25 mouse cellular contexts compared by ENCODE assay signal in the genomic region with DNA sequence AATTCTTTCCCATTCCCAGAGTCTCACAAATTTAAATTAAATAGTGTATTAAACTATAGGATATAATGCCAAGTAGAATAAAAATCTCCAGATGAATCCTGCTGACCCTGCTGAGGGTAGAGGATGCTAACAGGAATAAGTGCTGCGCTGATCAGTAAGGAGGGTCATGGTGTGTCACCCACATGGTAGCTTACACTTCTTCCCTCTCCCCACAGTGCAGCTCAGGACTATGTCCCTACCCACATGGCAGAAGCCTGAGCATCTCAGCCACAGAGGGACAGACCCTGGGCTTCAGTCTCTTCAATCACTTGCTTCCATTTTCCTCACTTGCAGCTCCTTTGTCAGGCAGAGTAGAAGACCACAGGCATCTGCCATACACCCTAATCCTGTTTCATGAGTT. TPM values are rescaled to one million over a fixed set of nuclear protein-coding genes. Genes with fewer than 3 reads are reported as not detected.
DNase-seq lines count a peak whose midpoint lies in the region; ATAC-seq and TF ChIP-seq lines count a peak whose summit lies in the region.
"Had no signal": no experiment of that assay in that cellular context is flagged by ENCODE, and none has a peak within 500 bp of the region (broad histone marks: within the 10 kb centered on the region; RNA-seq: fewer than 3 reads in every experiment).

No protein-coding gene starts in this region.

- no peak overlapping the region for H3K27ac ChIP-seq in forebrain, postnatal 0 days (ENCODE audit: low read depth, low read length)
- no peak overlapping the region for H3K27ac ChIP-seq in forebrain, embryonic 10.5 days
- H3K27ac ChIP-seq in intestine, embryonic 14.5 days (ENCODE audit: low read depth): no peak overlapping the region
- H3K27ac ChIP-seq in intestine, embryonic 16.5 days (ENCODE audit: low read length): no peak overlapping the region
- H3K27ac ChIP-seq in midbrain, embryonic 11.5 days (ENCODE audit: low read depth, low read length): no peak overlapping the region
- H3K27ac ChIP-seq in midbrain, postnatal 0 days (ENCODE audit: low read depth, low read length): no peak overlapping the region
- H3K27ac ChIP-seq: embryonic facial prominence, embryonic 10.5 days; embryonic facial prominence, embryonic 15.5 days; midbrain, embryonic 12.5 days; neural tube, embryonic 12.5 days had no signal

- no peak for DNase-seq in forebrain, postnatal 0 days
- no peak for DNase-seq in forebrain, embryonic 10.5 days (ENCODE audit: extremely low spot score, low spot score)
- no peak for DNase-seq in intestine, embryonic 14.5 days (ENCODE audit: low spot score)
- no peak for DNase-seq in midbrain, embryonic 11.5 days (ENCODE audit: low spot score, missing footprints)
- DNase-seq in midbrain, postnatal 0 days (ENCODE audit: low spot score): no peak
- DNase-seq: adrenal gland, postnatal 10 days; cerebellum, adult 8-10 months; cerebellum, postnatal 25 days; gastrocnemius, postnatal 14 days; heart, adult 18-20 months; heart, postnatal 4 days; kidney, adult 9 months; kidney, postnatal 14 days; layer of hippocampus, adult 9-11 months; lung, postnatal 36 days; retina, postnatal 1 day; right cerebral cortex, postnatal 14 days had no signal

- TF ChIP-seq POLR2A in myocyte (IDR thresholded peaks at IDR 0.05; ENCODE audit: insufficient read length, low read depth): no peak

- peaks cover 54% of the 10 kb centered on the region for H3K36me3 ChIP-seq in forebrain, postnatal 0 days (ENCODE audit: insufficient read depth)
- peaks cover 97% of the 10 kb centered on the region for H3K36me3 ChIP-seq in forebrain, embryonic 10.5 days (replicated peaks)
- H3K36me3 ChIP-seq in intestine, embryonic 14.5 days (ENCODE audit: control insufficient read depth, insufficient read depth, low read length): peaks cover 75% of the 10 kb centered on the region
- H3K36me3 ChIP-seq in intestine, embryonic 16.5 days (ENCODE audit: control insufficient read depth, insufficient read depth, low read length): peaks cover 5% of the 10 kb centered on the region; the same call in 1 of the 2 replicates
- peaks cover 13% of the 10 kb centered on the region for H3K36me3 ChIP-seq in midbrain, embryonic 11.5 days (ENCODE audit: control insufficient read depth, insufficient read depth, low read length)
- peaks cover 28% of the 10 kb centered on the region for H3K36me3 ChIP-seq in midbrain, postnatal 0 days (ENCODE audit: insufficient read depth, low read length)
- H3K36me3 ChIP-seq in myocyte (ENCODE audit: control insufficient read depth, insufficient read depth): peaks cover 14% of the 10 kb centered on the region

- no peak overlapping the region for H3K9ac ChIP-seq in forebrain, postnatal 0 days
- no peak overlapping the region for H3K9ac ChIP-seq in intestine, embryonic 14.5 days (ENCODE audit: low read length)
- H3K9ac ChIP-seq in intestine, embryonic 16.5 days (ENCODE audit: low read depth, low read length): no peak overlapping the region
- no peak overlapping the region for H3K9ac ChIP-seq in midbrain, embryonic 11.5 days (ENCODE audit: low read length)
- H3K9ac ChIP-seq in midbrain, postnatal 0 days (replicated peaks; ENCODE audit: low read length, poor library complexity, severe bottlenecking): no peak overlapping the region
- H3K9ac ChIP-seq: embryonic facial prominence, embryonic 15.5 days; heart, embryonic 12.5 days; midbrain, embryonic 12.5 days; neural tube, embryonic 12.5 days had no signal

- H3K27me3 ChIP-seq in forebrain, postnatal 0 days (ENCODE audit: insufficient read depth, low read length): no peaks in the 10 kb centered on the region
- H3K27me3 ChIP-seq in forebrain, embryonic 10.5 days (ENCODE audit: poor library complexity, severe bottlenecking): no peaks in the 10 kb centered on the region
- no peaks in the 10 kb centered on the region for H3K27me3 ChIP-seq in intestine, embryonic 14.5 days (replicated peaks; ENCODE audit: control insufficient read depth, insufficient read depth, low read length)
- H3K27me3 ChIP-seq in intestine, embryonic 16.5 days (replicated peaks; ENCODE audit: control insufficient read depth, insufficient read depth, low read length): no peaks in the 10 kb centered on the region
- H3K27me3 ChIP-seq in midbrain, embryonic 11.5 days (ENCODE audit: control insufficient read depth, insufficient read depth, low read length): no peaks in the 10 kb centered on the region
- no peaks in the 10 kb centered on the region for H3K27me3 ChIP-seq in midbrain, postnatal 0 days (ENCODE audit: insufficient read depth, low read length)
- no peaks in the 10 kb centered on the region for H3K27me3 ChIP-seq in myocyte (ENCODE audit: control insufficient read depth, insufficient read depth, insufficient read length)
- H3K27me3 ChIP-seq: embryonic facial prominence, embryonic 15.5 days; heart, embryonic 12.5 days; midbrain, embryonic 12.5 days; neural tube, embryonic 12.5 days; Patski had no signal

- H3K4me3 ChIP-seq in forebrain, postnatal 0 days (ENCODE audit: low read depth, low read length): no peak overlapping the region
- no peak overlapping the region for H3K4me3 ChIP-seq in forebrain, embryonic 10.5 days
- H3K4me3 ChIP-seq in intestine, embryonic 14.5 days (ENCODE audit: low read depth, low read length): no peak overlapping the region
- H3K4me3 ChIP-seq in intestine, embryonic 16.5 days (ENCODE audit: low read length): no peak overlapping the region
- H3K4me3 ChIP-seq in midbrain, embryonic 11.5 days (ENCODE audit: low read depth, low read length): no peak overlapping the region
- no peak overlapping the region for H3K4me3 ChIP-seq in midbrain, postnatal 0 days (ENCODE audit: low read depth, low read length)
- no peak overlapping the region for H3K4me3 ChIP-seq in myocyte
- H3K4me3 ChIP-seq: embryonic facial prominence, embryonic 10.5 days; embryonic facial prominence, embryonic 15.5 days; heart, embryonic 12.5 days; midbrain, embryonic 12.5 days; neural tube, embryonic 12.5 days had no signal

- H3K79me2 ChIP-seq in myocyte (ENCODE audit: control insufficient read depth, insufficient read depth): no peaks in the 10 kb centered on the region

- no peak overlapping the region for H3ac ChIP-seq in myocyte (ENCODE audit: control insufficient read depth, insufficient read length)

- ATAC-seq in forebrain, postnatal 0 days: 0 out of 2 replicates have a peak, but pooled peaks have one; percentile 21
- ATAC-seq in intestine, embryonic 14.5 days (replicated peaks; ENCODE audit: low FRiP score, low TSS enrichment, low read depth): 0 out of 2 replicates have a peak, but pooled peaks have one; percentile 40
- no peak for ATAC-seq in intestine, embryonic 16.5 days
- ATAC-seq in midbrain, embryonic 11.5 days (ENCODE audit: low FRiP score): peak; percentile 54; the same call in 1 of the 2 replicates
- ATAC-seq in midbrain, postnatal 0 days (ENCODE audit: low FRiP score): no peak
- ATAC-seq: Patski had no signal

- no peak for TF ChIP-seq CTCF in forebrain, postnatal 0 days (IDR thresholded peaks at IDR 0.05; ENCODE audit: low read depth)
- no peak for TF ChIP-seq CTCF in midbrain, postnatal 0 days (IDR thresholded peaks at IDR 0.05)

- no peak overlapping the region for H3K4me2 ChIP-seq in forebrain, postnatal 0 days (ENCODE audit: low read depth)
- H3K4me2 ChIP-seq in intestine, embryonic 14.5 days (ENCODE audit: low read length): no peak overlapping the region
- no peak overlapping the region for H3K4me2 ChIP-seq in intestine, embryonic 16.5 days (ENCODE audit: low read depth, low read length)
- H3K4me2 ChIP-seq in midbrain, embryonic 11.5 days: no peak overlapping the region
- no peak overlapping the region for H3K4me2 ChIP-seq in midbrain, postnatal 0 days (ENCODE audit: low read depth, low read length, poor library complexity, severe bottlenecking)
- H3K4me2 ChIP-seq in myocyte (ENCODE audit: low read depth): no peak overlapping the region
- H3K4me2 ChIP-seq: embryonic facial prominence, embryonic 15.5 days; heart, embryonic 12.5 days; midbrain, embryonic 12.5 days; neural tube, embryonic 12.5 days had no signal

- WGBS in forebrain, postnatal 0 days: 100% methylated on average over 1 of the region's 1 CpGs
- 100% methylated on average over 1 of the region's 1 CpGs for WGBS in forebrain, embryonic 10.5 days
- WGBS in intestine, embryonic 14.5 days: 100% methylated on average over 1 of the region's 1 CpGs
- WGBS in intestine, embryonic 16.5 days: 93% methylated on average over 1 of the region's 1 CpGs
- WGBS in midbrain, embryonic 11.5 days: 100% methylated on average over 1 of the region's 1 CpGs
- 100% methylated on average over 1 of the region's 1 CpGs for WGBS in midbrain, postnatal 0 days

- no peaks in the 10 kb centered on the region for H3K9me3 ChIP-seq in forebrain, postnatal 0 days (ENCODE audit: low read length)
- no peaks in the 10 kb centered on the region for H3K9me3 ChIP-seq in forebrain, embryonic 10.5 days
- no peaks in the 10 kb centered on the region for H3K9me3 ChIP-seq in intestine, embryonic 14.5 days (ENCODE audit: control insufficient read depth, low read length)
- no peaks in the 10 kb centered on the region for H3K9me3 ChIP-seq in intestine, embryonic 16.5 days (ENCODE audit: control insufficient read depth, low read length)
- no peaks in the 10 kb centered on the region for H3K9me3 ChIP-seq in midbrain, embryonic 11.5 days (ENCODE audit: control insufficient read depth, low read length)
- no peaks in the 10 kb centered on the region for H3K9me3 ChIP-seq in midbrain, postnatal 0 days (ENCODE audit: low read length)
- H3K9me3 ChIP-seq: embryonic facial prominence, embryonic 10.5 days; embryonic facial prominence, embryonic 15.5 days; heart, embryonic 12.5 days; midbrain, embryonic 12.5 days; neural tube, embryonic 12.5 days had no signal

- no peaks in the 10 kb centered on the region for H3K4me1 ChIP-seq in forebrain, postnatal 0 days (ENCODE audit: insufficient read depth)
- H3K4me1 ChIP-seq in forebrain, embryonic 10.5 days: no peaks in the 10 kb centered on the region
- H3K4me1 ChIP-seq in intestine, embryonic 14.5 days (replicated peaks; ENCODE audit: control insufficient read depth, insufficient read depth, low read length): no peaks in the 10 kb centered on the region
- H3K4me1 ChIP-seq in intestine, embryonic 16.5 days (ENCODE audit: control insufficient read depth, insufficient read depth, low read length): no peaks in the 10 kb centered on the region
- H3K4me1 ChIP-seq in midbrain, embryonic 11.5 days (ENCODE audit: control insufficient read depth, insufficient read depth, low read length): no peaks in the 10 kb centered on the region
- H3K4me1 ChIP-seq in midbrain, postnatal 0 days (ENCODE audit: insufficient read depth, low read length): no peaks in the 10 kb centered on the region
- H3K4me1 ChIP-seq: embryonic facial prominence, embryonic 10.5 days; embryonic facial prominence, embryonic 15.5 days; midbrain, embryonic 12.5 days; neural tube, embryonic 12.5 days had no signal

RNA-seq across cellular contexts. Expression of a gene that starts 18.1 kb away (rescaled TPM):
- 51.9 and 68.0 TPM in 2 replicates for total RNA-seq in forebrain, postnatal 0 days (2014; rRNA removed)
- polyA plus RNA-seq in forebrain, postnatal 0 days (2015; fragmentation: Nextera tagmentation; extraction: Ambion mirVana): 50.2 and 58.1 TPM in 2 replicates
- polyA plus RNA-seq in forebrain, embryonic 10.5 days (2016; fragmentation: Nextera tagmentation; extraction: Ambion mirVana): 79.7 and 82.4 TPM in 2 replicates
- 58.5 and 59.5 TPM in 2 replicates for polyA plus RNA-seq in intestine, embryonic 14.5 days (2014; fragmentation: Nextera tagmentation; extraction: Ambion mirVana)
- polyA plus RNA-seq in intestine, embryonic 16.5 days (2015; fragmentation: Nextera tagmentation; extraction: Ambion mirVana): 11.7 and 23.9 TPM in 2 replicates
- polyA plus RNA-seq in midbrain, embryonic 11.5 days (2014; fragmentation: Nextera tagmentation; extraction: Ambion mirVana): 102 and 109 TPM in 2 replicates
- total RNA-seq in midbrain, postnatal 0 days (2014; rRNA removed): 58.0 and 60.3 TPM in 2 replicates
- 54.1 and 54.6 TPM in 2 replicates for polyA plus RNA-seq in midbrain, postnatal 0 days (2015; fragmentation: Nextera tagmentation; extraction: Ambion mirVana)
- polyA plus RNA-seq in myocyte (2012; fragmentation: generic; extraction: Trizol): 29.5 TPM

Comparison
In these comparisons a context has a peak if more than half of its experiments do, and no peak if none do; other contexts are left out.
1. ATAC-seq: peak in forebrain, postnatal 0 days (single experiment), intestine, embryonic 14.5 days (single experiment) and midbrain, embryonic 11.5 days (single experiment); none in intestine, embryonic 16.5 days (single experiment) and midbrain, postnatal 0 days (single experiment).